Comparison of ENCODE assay signal across 12 mouse cellular contexts in genomic region chr10:19170596-19170995, GRCm38 (mm10).
A peak's percentile ranks its signal among the peaks of the same experiment; 100 is the strongest.
DNase-seq lines count a peak whose midpoint lies in the region; ATAC-seq and TF ChIP-seq lines count a peak whose summit lies in the region.
"Had no signal": no experiment of that assay in that cellular context is flagged by ENCODE, and none has a peak within 500 bp of the region (broad histone marks: within the 10 kb centered on the region; RNA-seq: fewer than 3 reads in every experiment).

No protein-coding gene starts in this region.

- DNase-seq in heart, adult 8-10 months (ENCODE audit: low spot score): peak; percentile 47
- no peak for DNase-seq in heart, adult 2 months
- peak; percentile 62 for DNase-seq in lung, postnatal 0 days (ENCODE audit: low spot score)
- no peak for DNase-seq in lung, postnatal 25 days (ENCODE audit: low spot score)
- DNase-seq in naive thymus-derived CD4-positive, alpha-beta T cell, adult 2 months (ENCODE audit: low read depth): peak; percentile 63
- DNase-seq in right cerebral cortex, postnatal 36 days (ENCODE audit: low spot score in 2 of 2): no peak
- DNase-seq in cerebellum, adult 9-11 months: no peak
- DNase-seq: cerebellum, postnatal 10 days had no signal

- intact Hi-C loops in heart, adult 2 months (cut with DNase I): no loop called here

- no peak overlapping the region for H3K4me3 ChIP-seq in heart, adult 2 months
- H3K4me3 ChIP-seq in lung, postnatal 0 days (ENCODE audit: low read depth, low read length): no peak overlapping the region
- no peak overlapping the region for H3K4me3 ChIP-seq in heart, embryonic 15.5 days
- H3K4me3 ChIP-seq: hindbrain, embryonic 13.5 days; midbrain, embryonic 12.5 days had no signal

- H3K4me1 ChIP-seq in heart, adult 2 months (ENCODE audit: control insufficient read depth, insufficient read depth, low read length): peaks cover 4% of the 10 kb centered on the region
- H3K4me1 ChIP-seq in lung, postnatal 0 days (ENCODE audit: insufficient read depth, low read depth, low read length): peaks cover 4% of the 10 kb centered on the region; the same call in 1 of the 2 replicates
- H3K4me1 ChIP-seq in heart, embryonic 15.5 days (replicated peaks): peaks cover 27% of the 10 kb centered on the region

- ATAC-seq in lung, postnatal 0 days: peak; percentile 27; the same call in 1 of the 2 replicates
- ATAC-seq in heart, embryonic 15.5 days (replicated peaks; ENCODE audit: insufficient number of reproducible peaks, insufficient read depth, low FRiP score, low read depth): no peak
- ATAC-seq: forebrain, embryonic 16.5 days had no signal

- no peaks in the 10 kb centered on the region for H3K27me3 ChIP-seq in heart, adult 2 months (ENCODE audit: control insufficient read depth, insufficient read depth, low read length)
- H3K27me3 ChIP-seq in lung, postnatal 0 days (replicated peaks; ENCODE audit: insufficient read depth, low read length): no peaks in the 10 kb centered on the region
- no peaks in the 10 kb centered on the region for H3K27me3 ChIP-seq in heart, embryonic 15.5 days
- H3K27me3 ChIP-seq: hindbrain, embryonic 13.5 days; midbrain, embryonic 12.5 days had no signal

- H3K79me2 ChIP-seq in heart, adult 2 months (replicated peaks; ENCODE audit: control insufficient read depth, insufficient read depth, low read length): no peaks in the 10 kb centered on the region

- no peaks in the 10 kb centered on the region for H3K9me3 ChIP-seq in lung, postnatal 0 days (ENCODE audit: low read length)
- H3K9me3 ChIP-seq in heart, embryonic 15.5 days (replicated peaks): no peaks in the 10 kb centered on the region

- no peak overlapping the region; the same call in 1 of the 2 replicates for H3K27ac ChIP-seq in heart, adult 2 months
- H3K27ac ChIP-seq in lung, postnatal 0 days (ENCODE audit: low read length): no peak overlapping the region
- H3K27ac ChIP-seq in heart, embryonic 15.5 days: peak overlapping the region; percentile 43; the same call in 1 of the 2 replicates
- H3K27ac ChIP-seq: hindbrain, embryonic 13.5 days; midbrain, embryonic 12.5 days had no signal

- TF ChIP-seq POLR2A in heart, adult 2 months (IDR thresholded peaks at IDR 0.05; ENCODE audit: insufficient read depth, low read depth, low read length): no peak

- H3K9ac ChIP-seq in heart, adult 2 months (ENCODE audit: low read depth, low read length): no peak overlapping the region
- H3K9ac ChIP-seq in lung, postnatal 0 days (replicated peaks; ENCODE audit: low read depth): no peak overlapping the region
- H3K9ac ChIP-seq in heart, embryonic 15.5 days: no peak overlapping the region
- H3K9ac ChIP-seq: hindbrain, embryonic 13.5 days; midbrain, embryonic 12.5 days had no signal

- no peak for TF ChIP-seq CTCF in heart, adult 2 months (IDR thresholded peaks at IDR 0.05)
- no peak for TF ChIP-seq CTCF in lung, postnatal 0 days (IDR thresholded peaks at IDR 0.05)

- 14% methylated on average over 4 of the region's 4 CpGs for WGBS in heart, adult 2 months
- 26% methylated on average over 4 of the region's 4 CpGs for WGBS in lung, postnatal 0 days
- WGBS in heart, embryonic 15.5 days: 12% methylated on average over 4 of the region's 4 CpGs

- TF ChIP-seq EP300 in heart, adult 2 months (IDR thresholded peaks at IDR 0.05; ENCODE audit: insufficient read depth, low read depth, low read length): no peak
- TF ChIP-seq EP300 in lung, postnatal 0 days (IDR thresholded peaks at IDR 0.05): peak; percentile 48; the same call in 1 of the 2 replicates

- H3K4me2 ChIP-seq in lung, postnatal 0 days (replicated peaks; ENCODE audit: low read depth, low read length): no peak overlapping the region
- no peak overlapping the region for H3K4me2 ChIP-seq in heart, embryonic 15.5 days
- H3K4me2 ChIP-seq: hindbrain, embryonic 13.5 days; midbrain, embryonic 12.5 days had no signal

- peaks cover 4% of the 10 kb centered on the region for H3K36me3 ChIP-seq in heart, adult 2 months (ENCODE audit: control insufficient read depth, insufficient read depth, low read length)
- H3K36me3 ChIP-seq in lung, postnatal 0 days (ENCODE audit: insufficient read depth, low read length): no peaks in the 10 kb centered on the region
- no peaks in the 10 kb centered on the region for H3K36me3 ChIP-seq in heart, embryonic 15.5 days
- H3K36me3 ChIP-seq: hindbrain, embryonic 13.5 days; midbrain, embryonic 12.5 days had no signal

Comparison
In these comparisons a context has a peak if more than half of its experiments do, and no peak if none do; other contexts are left out.
1. DNase-seq: peak in heart, adult 8-10 months (single experiment), lung, postnatal 0 days (single experiment) and naive thymus-derived CD4-positive, alpha-beta T cell, adult 2 months (single experiment); none in heart, adult 2 months (0 of 2), lung, postnatal 25 days (single experiment), right cerebral cortex, postnatal 36 days (0 of 2) and cerebellum, adult 9-11 months (single experiment).